Mouse (Mus musculus): ENCODE results near the gene Zfp108. TPM values are rescaled to one million over a fixed set of nuclear protein-coding genes. Genes with fewer than 3 reads are reported as not detected.
A peak's percentile ranks its signal among the peaks of the same experiment; 100 is the strongest.

The Zfp108 gene
- polyA plus RNA-seq, 1 experiment from 2014 or later = 4.6 TPM

DNA sequence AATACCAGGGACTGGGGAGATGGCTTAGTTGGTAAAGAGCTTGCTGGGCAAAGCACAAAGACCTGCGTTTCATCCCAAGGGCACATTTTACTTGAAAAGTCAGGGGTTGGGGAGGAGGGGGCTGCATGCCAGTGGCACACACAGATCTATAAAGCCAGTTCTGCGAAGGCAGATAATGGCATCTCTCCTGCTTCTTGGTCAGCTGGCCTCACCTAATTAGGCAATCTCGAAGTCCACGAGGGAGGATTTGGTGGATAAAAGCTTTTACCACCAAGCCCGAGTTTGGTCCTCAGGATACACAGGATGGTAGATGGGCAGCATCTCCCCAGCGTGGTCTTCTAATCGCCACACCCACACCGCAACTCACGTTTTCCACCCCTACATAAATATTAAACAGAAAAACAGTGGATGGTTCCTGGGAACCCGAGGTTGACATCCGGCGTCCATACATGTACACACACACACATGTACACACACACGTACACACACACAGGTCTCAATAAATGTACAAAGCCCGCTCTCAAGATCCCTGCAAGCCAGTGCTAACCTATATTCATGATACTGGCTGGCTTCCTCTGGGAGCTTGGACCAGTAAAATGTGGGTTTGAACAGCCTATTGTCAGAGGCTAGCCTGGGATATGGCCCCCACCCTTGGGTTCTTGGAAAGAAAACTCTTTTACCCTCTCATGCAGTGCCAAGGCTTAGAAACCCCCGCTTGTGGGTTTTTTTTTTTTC lies 42.9 kb downstream of the Zfp108 start:
- DNase-seq (ENCODE audit: low read depth, low spot score) (no peak), ATAC-seq (no peak)
- in situ Hi-C loops (cut with MboI; ENCODE audit: low pct_unique_long_range_greater_than_20kb) = no loop called here
- no peaks in the 10 kb centered on the region for H3K27me3 ChIP-seq
- TF ChIP-seq CTCF (IDR thresholded peaks at IDR 0.05) = no peak
- ChIA-PET CTCF (interaction anchor here (1.0 to 1.3 kb wide), 2 partner anchors 10 to 11 kb away, joined by 3 to 4 read pairs; no protein-coding TSS in a partner anchor), POLR2A (interaction anchor here (0.6 kb wide), 2 partner anchors 18 to 215 kb away, joined by 4 to 5 read pairs; no protein-coding TSS in a partner anchor)

DNA sequence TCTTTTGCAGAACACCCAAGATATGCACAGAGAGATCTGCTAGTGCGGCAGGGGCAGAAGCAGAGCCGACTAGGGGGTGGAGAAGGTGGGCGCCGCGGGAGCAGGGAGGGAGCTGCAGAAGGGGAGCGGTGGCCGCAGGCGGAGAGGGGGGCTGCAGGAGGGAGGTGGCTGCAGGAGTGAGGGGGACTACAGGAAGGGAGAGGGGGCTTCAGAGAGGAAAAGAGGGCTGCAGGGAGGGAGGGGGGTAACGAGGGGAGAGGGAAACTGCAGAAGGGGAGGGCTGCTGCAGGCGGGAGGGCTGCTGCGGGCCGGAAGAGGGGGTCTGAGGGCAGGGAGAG lies 44.0 kb downstream of the Zfp108 start:
- CTCF ChIA-PET = interaction anchor here (1.0 to 1.2 kb wide), 2 partner anchors 12 to 13 kb away, joined by 3 to 6 read pairs; no protein-coding TSS in a partner anchor
- ATAC-seq = no peak
- H3K27me3 ChIP-seq = no peaks in the 10 kb centered on the region
- POLR2A ChIA-PET = interaction anchor here (0.6 to 0.7 kb wide), 2 partner anchors 17 to 100 kb away, joined by 3 to 4 read pairs; no protein-coding TSS in a partner anchor
- TF ChIP-seq CTCF (IDR thresholded peaks at IDR 0.05) = no peak
- in situ Hi-C loops (cut with MboI; ENCODE audit: low pct_unique_long_range_greater_than_20kb) = no loop called here
- DNase-seq (ENCODE audit: low read depth, low spot score) = no peak

GRCm38 (mm10) chr7:24298973-24299708 lies 44.5 kb downstream of the Zfp108 start:
- POLR2A ChIA-PET = interaction anchor here (0.6 kb wide), 2 partner anchors 32 to 778 kb away, joined by 6 to 7 read pairs; no protein-coding TSS in a partner anchor
- CTCF ChIA-PET = interaction anchor here (0.9 to 1.5 kb wide), 4 partner anchors 9 to 19 kb away, joined by 3 to 6 read pairs (median 4); no protein-coding TSS in a partner anchor
- ATAC-seq = peak; percentile 79
- in situ Hi-C loops (cut with MboI; ENCODE audit: low pct_unique_long_range_greater_than_20kb) = no loop called here
- DNase-seq (ENCODE audit: low read depth, low spot score) = peak; percentile 25
- no peak for TF ChIP-seq CTCF (IDR thresholded peaks at IDR 0.05)
- H3K27me3 ChIP-seq = no peaks in the 10 kb centered on the region

DNA sequence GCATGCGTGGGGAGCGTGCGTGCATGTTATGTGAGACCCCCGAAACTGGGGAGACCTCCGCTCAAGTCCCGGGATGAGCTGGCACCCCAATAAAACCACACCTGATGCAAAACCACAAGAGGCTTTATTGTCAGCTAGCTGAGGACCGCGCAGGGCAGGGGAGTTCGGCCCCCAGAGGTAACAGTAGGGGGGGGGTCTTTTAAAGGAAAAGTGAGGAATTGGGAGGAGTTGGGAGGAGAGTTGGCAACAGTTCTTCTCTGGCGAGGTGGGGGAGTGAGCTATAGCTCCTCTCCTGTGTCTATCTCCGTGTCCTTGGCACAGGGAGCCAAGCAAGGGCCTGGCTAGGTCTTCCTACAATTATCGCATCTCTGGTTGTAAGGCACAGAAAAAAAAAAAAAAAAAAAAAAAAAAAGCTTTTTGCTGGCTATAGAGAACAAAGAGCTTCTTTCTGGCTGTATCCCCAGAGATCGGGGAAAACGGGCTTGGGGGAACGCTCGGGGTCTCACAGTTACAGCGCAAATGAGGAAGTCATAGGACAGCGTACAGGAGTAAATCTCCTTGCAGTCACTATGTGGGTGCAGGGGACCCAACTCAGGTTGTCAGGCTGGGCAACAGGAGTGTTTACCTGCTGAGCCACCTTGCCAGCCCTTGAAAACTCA lies 45.4 kb downstream of the Zfp108 start:
- TF ChIP-seq CTCF (IDR thresholded peaks at IDR 0.05) = no peak
- CTCF ChIA-PET = interaction anchor here (0.7 to 1.6 kb wide), 8 partner anchors 9 to 145 kb away, joined by 3 to 6 read pairs (median 3); no protein-coding TSS in a partner anchor
- H3K27me3 ChIP-seq = no peaks in the 10 kb centered on the region
- ATAC-seq (no peak), DNase-seq (ENCODE audit: low read depth, low spot score) (no peak)
- POLR2A ChIA-PET = interaction anchor here (0.6 kb wide), 2 partner anchors 31 to 777 kb away, joined by 6 to 7 read pairs; no protein-coding TSS in a partner anchor
- in situ Hi-C loops (cut with MboI; ENCODE audit: low pct_unique_long_range_greater_than_20kb) = no loop called here

- POLR2A ChIA-PET = no interaction called here
- ATAC-seq (no peak), DNase-seq (ENCODE audit: low read depth, low spot score) (no peak)
- CTCF ChIA-PET = interaction anchor here (0.7 to 1.6 kb wide), 4 partner anchors 10 to 146 kb away, joined by 3 read pairs; no protein-coding TSS in a partner anchor
- in situ Hi-C loops (cut with MboI; ENCODE audit: low pct_unique_long_range_greater_than_20kb) = no loop called here
- no peak for TF ChIP-seq CTCF (IDR thresholded peaks at IDR 0.05)
- H3K27me3 ChIP-seq = no peaks in the 10 kb centered on the region
These were observed 46.2 kb downstream of the Zfp108 start, which contains the start of gene Zfp61 for GRCm38 (mm10) chr7:24300771-24301282. TSS of gene Zfp61 (minus strand) at chr7:24301232.

Other genes with a start within 250 kb of the Zfp108 start
- gene Vmn1r183, start 201.5 kb upstream of the Zfp108 start, polyA plus RNA-seq (2021) = 0.01 TPM
- 16.2 TPM for gene Zfp180, start 172.9 kb upstream of the Zfp108 start, polyA plus RNA-seq (2021)
- gene Zfp112, start 142.5 kb upstream of the Zfp108 start, polyA plus RNA-seq (2021) = 2.4 TPM
- gene Zfp235, start 120.6 kb upstream of the Zfp108 start, polyA plus RNA-seq (2021) = 7.5 TPM
- gene Zfp114, start 79.7 kb upstream of the Zfp108 start, polyA plus RNA-seq (2021) = 0.10 TPM
- gene Zfp111, start 43.4 kb upstream of the Zfp108 start, polyA plus RNA-seq (2021) = 8.1 TPM
- 4.2 TPM for gene Zfp109, start 17.2 kb upstream of the Zfp108 start, polyA plus RNA-seq (2021)
- gene Zfp93, start 15.6 kb downstream of the Zfp108 start, polyA plus RNA-seq (2021) = 12.5 TPM
- gene Zfp61, start 46.4 kb downstream of the Zfp108 start, polyA plus RNA-seq (2021) = 14.0 TPM
- 8.8 TPM for gene Zfp94, start 61.9 kb downstream of the Zfp108 start, polyA plus RNA-seq (2021)
- not detected for gene Tescl, start 79.1 kb downstream of the Zfp108 start, polyA plus RNA-seq (2021)
- not detected for gene Lypd5, start 94.4 kb downstream of the Zfp108 start, polyA plus RNA-seq (2021)
- gene Kcnn4, start 115.5 kb downstream of the Zfp108 start, polyA plus RNA-seq (2021) = not detected
- 26.6 TPM for gene Smg9, start 144.8 kb downstream of the Zfp108 start, polyA plus RNA-seq (2021)
- gene Irgc1, start 197.5 kb downstream of the Zfp108 start, polyA plus RNA-seq (2021) = not detected
- 87.9 TPM for gene Plaur, start 207.7 kb downstream of the Zfp108 start, polyA plus RNA-seq (2021)
- gene Cadm4, start 227.2 kb downstream of the Zfp108 start, polyA plus RNA-seq (2021) = 44.1 TPM

Data from Patski (cell line).